Mouse (Mus musculus) lung, adult 2 months (tissue): ENCODE data around the gene Slc35b2.

ENCODE experiments used
- CTCF ChIP-seq: fragments of 200-500 bp; IDR thresholded peaks from 2 replicates; pipeline ENCODE4 v1.5.1; 2011; ENCODE audit warnings: mild to moderate bottlenecking, low read length, control low read depth; ENCODE audit not compliant: insufficient read depth
- POLR2A ChIP-seq: fragments of 200-500 bp; IDR thresholded peaks from 2 replicates; pipeline ENCODE4 v1.6.1; 2011; ENCODE audit warnings: low read depth, mild to moderate bottlenecking, control low read depth, low read length, borderline replicate concordance; ENCODE audit errors: extremely low read depth

GRCm38 (mm10) chr17:45565103-45565502, 1.4 kb downstream of the Slc35b2 start:
- TF ChIP-seq CTCF (no peak), POLR2A (no peak)
